Mouse (Mus musculus) cerebellum, adult 2 months (tissue): ENCODE measurements around the gene Ntng1.

ENCODE experiments used
- CTCF ChIP-seq: fragments of 200-500 bp; IDR thresholded peaks from 2 replicates; pipeline ENCODE4 v1.5.1; 2011; ENCODE audit warnings: low read depth, mild to moderate bottlenecking, control low read depth, low read length, moderate library complexity, borderline replicate concordance; ENCODE audit not compliant: insufficient read depth
- POLR2A ChIP-seq: fragments of 200-500 bp; IDR thresholded peaks from 2 replicates; pipeline ENCODE4 v1.6.1; 2011; ENCODE audit warnings: low read length, control low read depth, borderline replicate concordance; ENCODE audit not compliant: insufficient read depth

- TF ChIP-seq CTCF (no peak), POLR2A (no peak)
These were observed 340.2 kb downstream of the Ntng1 start for GRCm38 (mm10) chr3:109803616-109804015.
